Mouse (Mus musculus) adrenal gland, postnatal 36 days (tissue): Measurements from ENCODE around the gene Hdac6. TPM values are rescaled to one million over a fixed set of nuclear protein-coding genes. Genes with fewer than 3 reads are reported as not detected.
"Not testable (repeated sequence)": the region's sequence is repeated elsewhere in the genome, so short reads cannot be mapped to it uniquely, and the experiment has no call there.

Experiments used
- DNase-seq, 2 experiments: peaks; one replicate each; pipeline ENCODE4 v3.0.0; 2021; ENCODE audit warnings: mixed read lengths in 1 of 2
- total RNA-seq, 2 experiments: library from RNA; stranded (reverse); gene quantifications; 2 replicates each; pipeline ENCODE4 v1.2.3; 2021

Hdac6 gene
- total RNA-seq, 2 experiments from 2014 or later, result 16.5 to 17.3 TPM

GRCm38 (mm10) chrX:7922032-7922431, 25.7 kb downstream of the Hdac6 start:
- DNase-seq, result peak in 1 of 2 experiments; percentile 19

GRCm38 (mm10) chrX:7919601-7920383, 27.9 kb downstream of the Hdac6 start, which contains the start of gene Pcsk1n:
Gene Pcsk1n, plus strand, starts transcription at chrX:7919822.
- DNase-seq, result peak in 1 of 2 experiments; percentile 17

DNA sequence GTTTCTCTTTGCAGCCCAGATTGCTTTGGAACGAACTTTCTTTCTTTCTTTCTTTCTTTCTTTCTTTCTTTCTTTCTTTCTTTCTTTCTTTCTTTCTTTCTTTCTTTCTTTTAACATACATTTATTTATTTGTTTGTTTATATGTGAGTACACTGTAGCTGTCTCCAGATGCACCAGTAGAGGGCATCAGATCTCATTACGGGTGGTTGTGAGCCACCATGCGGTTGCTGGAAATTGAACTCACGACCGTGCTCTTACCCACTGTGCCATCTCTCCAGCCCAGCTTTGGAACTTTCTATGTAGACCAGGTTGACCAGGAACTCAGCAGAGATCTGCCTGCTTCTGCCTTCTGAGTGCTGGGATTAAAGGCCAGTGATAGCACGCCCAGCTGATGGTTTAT, 29.7 kb downstream of the Hdac6 start:
- DNase-seq, result not testable (repeated sequence)

GRCm38 (mm10) chrX:7915669-7916068, 32.0 kb downstream of the Hdac6 start:
- peak; percentile 44 to 46 for DNase-seq

DNA sequence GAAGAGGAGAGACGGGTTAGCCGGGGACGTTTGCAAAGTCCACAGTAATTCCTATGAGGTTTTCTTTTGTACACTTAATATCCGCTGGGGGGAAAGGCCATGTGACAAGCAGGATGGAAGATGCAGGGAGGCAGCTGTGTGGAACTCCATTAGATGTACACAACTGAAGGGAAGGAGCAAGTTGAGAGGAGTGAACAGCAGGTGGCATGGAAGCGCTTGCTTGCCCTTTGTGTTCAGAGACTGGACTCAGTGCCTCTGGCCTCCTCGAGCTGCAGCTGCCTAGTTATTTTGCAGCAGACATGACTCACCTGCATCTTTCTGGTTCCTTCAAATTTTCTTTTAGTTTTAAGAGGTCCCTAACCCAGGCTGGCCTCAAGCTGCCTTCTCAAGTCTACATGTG, 37.2 kb downstream of the Hdac6 start:
- peak in 1 of 2 experiments; percentile 29 for DNase-seq

- DNase-seq, result not testable (repeated sequence)
These were observed 38.4 kb downstream of the Hdac6 start, which contains the start of gene Gm10490 for GRCm38 (mm10) chrX:7909242-7909641. Gene Gm10490, plus strand, starts transcription at chrX:7909542.

DNA sequence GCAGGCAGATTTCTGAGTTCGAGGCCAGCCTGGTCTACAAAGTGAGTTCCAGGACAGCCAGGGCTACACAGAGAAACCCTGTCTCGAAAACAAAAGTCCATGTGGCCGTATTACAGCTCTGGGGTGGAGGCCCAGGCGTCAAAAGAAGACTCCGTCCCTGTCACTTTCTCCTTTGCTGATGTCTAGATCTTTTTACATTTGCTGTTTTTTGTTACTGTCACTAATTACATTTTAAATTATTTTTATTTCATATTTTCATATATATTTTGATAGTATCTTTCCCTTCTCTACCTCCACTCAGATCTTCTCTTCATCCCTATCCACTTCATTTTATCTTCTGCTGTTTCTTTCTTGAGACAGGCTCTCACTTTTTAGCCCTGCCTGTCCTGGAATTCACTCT, 40.0 kb downstream of the Hdac6 start, which contains the start of gene Gm10491:
Gene Gm10491 (minus strand): TSS at position 101 of the 400 bp plus-strand sequence.
- no peak for DNase-seq

GRCm38 (mm10) chrX:7904441-7904840, 43.2 kb downstream of the Hdac6 start:
- DNase-seq, result peak in 1 of 2 experiments; percentile 18

GRCm38 (mm10) chrX:7898880-7899874, 48.5 kb downstream of the Hdac6 start, which contains the start of the genes Pqbp1 and Timm17b:
Gene Pqbp1, minus strand, starts transcription at chrX:7899269.
Gene Timm17b, plus strand, starts transcription at chrX:7899357.
- DNase-seq, result peak; percentile 88 to 89

- DNase-seq, result no peak
These were observed 49.5 kb downstream of the Hdac6 start for GRCm38 (mm10) chrX:7898211-7898610.

DNA sequence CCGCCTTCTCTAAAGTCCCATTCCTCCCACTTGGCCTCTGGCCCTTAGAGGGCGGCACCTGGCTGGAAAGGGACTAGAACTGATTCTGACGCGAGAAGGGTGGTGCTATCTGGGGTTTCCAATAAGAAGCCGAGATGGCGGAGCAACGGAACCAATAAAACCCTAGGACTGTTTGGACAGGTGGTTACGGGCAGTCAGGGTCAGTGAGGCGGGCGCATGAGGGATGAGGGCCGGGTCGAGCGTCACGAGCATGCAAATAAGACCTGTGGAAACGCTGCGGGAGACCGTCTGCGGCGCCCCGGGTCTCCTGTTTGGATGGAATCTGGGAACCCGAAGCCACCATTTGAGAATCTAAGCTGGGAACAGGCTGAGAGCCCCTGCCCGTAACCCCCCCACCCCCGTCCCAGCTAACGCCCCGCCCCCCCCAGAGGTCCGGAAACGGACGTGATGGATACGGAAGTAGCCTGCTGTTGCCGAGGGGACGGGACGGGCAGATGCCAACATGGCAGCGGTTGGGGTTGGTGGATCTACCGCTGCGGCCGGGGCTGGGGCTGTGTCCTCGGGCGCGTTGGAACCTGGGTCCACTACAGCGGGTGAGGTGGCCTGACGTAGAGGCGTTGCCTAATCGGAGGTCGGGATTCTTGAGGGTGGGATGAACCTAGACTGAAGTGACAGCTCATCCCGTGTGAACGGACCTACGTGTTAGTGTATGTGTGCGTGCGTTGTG, 63.7 kb downstream of the Hdac6 start, which contains the start of gene Slc35a2:
Gene Slc35a2 (plus strand): TSS at position 188 of the 727 bp plus-strand sequence.
- DNase-seq, result peak; percentile 88

Other genes starting within 250 kb of the Hdac6 start
- gene Wdr45, start 233.6 kb downstream of the Hdac6 start, total RNA-seq, result 10 to 100 TPM; 48.7 to 67.5 TPM
- gene Gm45208, start 225.6 kb downstream of the Hdac6 start, total RNA-seq, result under 1 TPM in 1 of 2 experiments, not detected in 1; 0.43 TPM
- 10 to 100 TPM; 11.5 to 16.3 TPM for gene Praf2, start 219.4 kb downstream of the Hdac6 start, total RNA-seq
- 1 to 10 TPM; 2.2 to 4.0 TPM for gene Ccdc120, start 197.0 kb downstream of the Hdac6 start, total RNA-seq
- 10 to 100 TPM; 44.5 to 48.7 TPM for gene Tfe3, start 185.3 kb downstream of the Hdac6 start, total RNA-seq
- 10 to 100 TPM; 41.0 to 50.8 TPM for gene Gripap1, start 158.1 kb downstream of the Hdac6 start, total RNA-seq
- gene Kcnd1, start 125.6 kb downstream of the Hdac6 start, total RNA-seq, result under 1 TPM; 0.49 to 0.89 TPM
- gene Otud5, start 106.5 kb downstream of the Hdac6 start, total RNA-seq, result 10 to 100 TPM; 59.0 to 63.3 TPM
- gene Pim2, start 69.6 kb downstream of the Hdac6 start, total RNA-seq, result 1 to 10 TPM; 8.5 to 9.0 TPM
- 10 to 100 TPM; 38.6 to 43.9 TPM for gene Slc35a2, start 63.9 kb downstream of the Hdac6 start, total RNA-seq
- gene Pqbp1, start 48.6 kb downstream of the Hdac6 start, total RNA-seq, result 100 to 1,000 TPM; 120 to 121 TPM
- 100 to 1,000 TPM; 113 to 126 TPM for gene Timm17b, start 48.5 kb downstream of the Hdac6 start, total RNA-seq
- gene Gm10491, start 40.1 kb downstream of the Hdac6 start, total RNA-seq, result not detected
- gene Gm10490, start 38.3 kb downstream of the Hdac6 start, total RNA-seq, result not detected
- 10 to 100 TPM; 28.0 to 39.7 TPM for gene Pcsk1n, start 28.1 kb downstream of the Hdac6 start, total RNA-seq
- gene Eras, start 19.3 kb downstream of the Hdac6 start, total RNA-seq, result not detected
- gene Gata1, start 30.2 kb upstream of the Hdac6 start, total RNA-seq, result under 1 TPM in 1 of 2 experiments, not detected in 1; 0.26 TPM
- not detected for gene Glod5, start 70.6 kb upstream of the Hdac6 start, total RNA-seq
- gene Suv39h1, start 126.9 kb upstream of the Hdac6 start, total RNA-seq, result 10 to 100 TPM; 11.0 to 15.1 TPM
- gene Was, start 142.6 kb upstream of the Hdac6 start, total RNA-seq, result 1 to 10 TPM; 1.7 to 2.3 TPM
- 10 to 100 TPM; 63.2 to 64.0 TPM for gene Wdr13, start 185.0 kb upstream of the Hdac6 start, total RNA-seq
- 100 to 1,000 TPM in 1 of 2 experiments, 10 to 100 TPM in 1; 97.4 to 129 TPM for gene Rbm3, start 198.0 kb upstream of the Hdac6 start, total RNA-seq
- gene Tbc1d25, start 228.3 kb upstream of the Hdac6 start, total RNA-seq, result 1 to 10 TPM; 7.7 to 8.0 TPM
- gene Ebp, start 245.6 kb upstream of the Hdac6 start, total RNA-seq, result 10 to 100 TPM; 57.2 to 94.7 TPM